Mouse (Mus musculus) macrophage (primary cell): ENCODE measurements around the gene Hnrnpa1. TPM values are rescaled to one million over a fixed set of nuclear protein-coding genes. Genes with fewer than 3 reads are reported as not detected.

Source experiments
- H3K27ac ChIP-seq: fragments of 350-480 bp; formaldehyde crosslinking; 2 replicates; pipeline ENCODE4 v1.9.0; 2021
- H3K36me3 ChIP-seq: fragments of 350-480 bp; formaldehyde crosslinking; 2 replicates; pipeline ENCODE4 v1.9.0; 2021; ENCODE audit errors: inconsistent target
- H3K4me3 ChIP-seq: fragments of 350-480 bp; formaldehyde crosslinking; 2 replicates; pipeline ENCODE4 v1.9.0; 2021; ENCODE audit errors: inconsistent target
- H3K79me2 ChIP-seq: fragments of 350-480 bp; formaldehyde crosslinking; 2 replicates; pipeline ENCODE4 v1.9.0; 2021; ENCODE audit errors: inconsistent target
- WGBS: methylation state at CpG from one replicate; pipeline ENCODE4 v1.1.7; 2026; ENCODE audit warnings: inconsistent platforms; ENCODE audit not compliant: missing documents; 5-methylcytosine and 5-hydroxymethylcytosine counted together
- polyA plus RNA-seq: library from polyadenylated mRNA; stranded (reverse); fragments of 250-400 nt; gene quantifications from 3 replicates; pipeline ENCODE4 v1.2.4, GENCODE M21; 2018; ENCODE audit warnings: inconsistent platforms

The Hnrnpa1 gene
- polyA plus RNA-seq, 1 experiment from 2014 or later: 228 TPM

GRCm38 (mm10) chr15:103295851-103296250 lies 55.6 kb downstream of the Hnrnpa1 start:
- Histone ChIP-seq H3K27ac (no peak overlapping the region), H3K4me3 (no peak overlapping the region), H3K79me2 (no peaks in the 10 kb centered on the region), H3K36me3 (peaks cover 80% of the 10 kb centered on the region)
- 51% methylated on average over 5 of the region's 5 CpGs for WGBS

Other genes with a start within 250 kb of the Hnrnpa1 start
- not detected in 3 replicates for gene Hoxc8, start 249.8 kb upstream of the Hnrnpa1 start, polyA plus RNA-seq
- gene Hoxc6, start 242.2 kb upstream of the Hnrnpa1 start, polyA plus RNA-seq: not detected in 3 replicates
- not detected in 3 replicates for gene Hoxc4, start 221.5 kb upstream of the Hnrnpa1 start, polyA plus RNA-seq
- 3.2 to 6.0 TPM (median 5.0 TPM) in 3 replicates for gene Smug1, start 73.3 kb upstream of the Hnrnpa1 start, polyA plus RNA-seq
- 12.1 to 27.7 TPM (median 15.0 TPM) in 3 replicates for gene Cbx5, start 616 bp upstream of the Hnrnpa1 start, polyA plus RNA-seq
- gene Nfe2, start 18.0 kb downstream of the Hnrnpa1 start, polyA plus RNA-seq: 0.79 to 3.5 TPM (median 1.8 TPM) in 3 replicates
- gene Copz1, start 32.3 kb downstream of the Hnrnpa1 start, polyA plus RNA-seq: 123 to 145 TPM (median 136 TPM) in 3 replicates
- 0.93 to 14.5 TPM (median 3.7 TPM) in 3 replicates for gene Gpr84, start 70.2 kb downstream of the Hnrnpa1 start, polyA plus RNA-seq
- 38.1 to 73.9 TPM (median 63.3 TPM) in 3 replicates for gene Zfp385a, start 99.7 kb downstream of the Hnrnpa1 start, polyA plus RNA-seq
- gene Itga5, start 126.3 kb downstream of the Hnrnpa1 start, polyA plus RNA-seq: 24.4 to 49.9 TPM (median 30.3 TPM) in 3 replicates
- gene Gtsf1, start 190.0 kb downstream of the Hnrnpa1 start, polyA plus RNA-seq: not detected in 3 replicates
- not detected in 3 replicates for gene Gtsf2, start 208.0 kb downstream of the Hnrnpa1 start, polyA plus RNA-seq
- 290 to 353 TPM (median 316 TPM) in 3 replicates for gene Nckap1l, start 213.4 kb downstream of the Hnrnpa1 start, polyA plus RNA-seq